Mouse (Mus musculus) cerebellum, adult 2 months (tissue): ENCODE measurements around the gene Arid2.

ENCODE experiments used
- CTCF ChIP-seq: fragments of 200-500 bp; IDR thresholded peaks from 2 replicates; pipeline ENCODE4 v1.5.1; 2011; ENCODE audit warnings: low read depth, mild to moderate bottlenecking, control low read depth, low read length, moderate library complexity, borderline replicate concordance; ENCODE audit not compliant: insufficient read depth
- POLR2A ChIP-seq: fragments of 200-500 bp; IDR thresholded peaks from 2 replicates; pipeline ENCODE4 v1.6.1; 2011; ENCODE audit warnings: low read length, control low read depth, borderline replicate concordance; ENCODE audit not compliant: insufficient read depth

DNA sequence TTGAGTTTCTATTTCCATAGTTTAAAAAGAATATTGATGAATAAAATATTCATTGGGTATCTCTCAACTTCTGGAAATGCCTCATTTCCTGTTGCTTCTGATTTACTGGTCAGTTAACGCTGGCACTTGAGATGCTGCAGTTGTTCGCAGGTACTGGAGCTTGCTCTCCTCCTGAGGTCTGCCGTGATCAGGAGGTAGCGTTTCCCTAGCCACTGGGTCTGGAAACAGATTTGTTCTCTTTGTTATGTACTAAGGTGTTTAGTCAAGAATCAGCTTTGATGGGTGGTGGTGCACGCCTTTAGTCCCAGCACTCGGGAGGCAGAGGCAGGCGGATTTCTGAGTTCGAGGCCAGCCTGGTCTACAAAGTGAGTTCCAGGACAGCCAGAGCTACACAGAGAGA is 54.8 kb downstream of the Arid2 start:
- no peak for TF ChIP-seq CTCF
- no peak for TF ChIP-seq POLR2A
